Mouse (Mus musculus): ENCODE measurements around the gene Sptbn4. TPM values are rescaled to one million over a fixed set of nuclear protein-coding genes. Genes with fewer than 3 reads are reported as not detected.

Sptbn4 gene
- polyA plus RNA-seq, 1 experiment = 0.09 TPM

GRCm38 (mm10) chr7:27384134-27384533, 63.4 kb downstream of the Sptbn4 start:
- no peak overlapping the region for H3K27ac ChIP-seq (ENCODE audit: insufficient read depth, low read depth, low read length)
- H3K27me3 ChIP-seq (replicated peaks; ENCODE audit: control insufficient read depth, insufficient read depth, low read length) = no peaks in the 10 kb centered on the region
- WGBS = 84% methylated on average over 5 of the region's 5 CpGs
- DNase-seq = no peak
- H3K36me3 ChIP-seq (ENCODE audit: control insufficient read depth, insufficient read depth, low read length) = no peaks in the 10 kb centered on the region
- no peak for TF ChIP-seq CTCF (conservative IDR thresholded peaks at IDR 0.05; ENCODE audit: insufficient read depth, insufficient read length, low read depth, low read length)
- no peak for TF ChIP-seq POLR2A (IDR thresholded peaks at IDR 0.05; ENCODE audit: low read depth, low read length)
- no peak overlapping the region for H3K4me3 ChIP-seq (ENCODE audit: insufficient read depth, low read depth, low read length)
- no peaks in the 10 kb centered on the region for H3K4me1 ChIP-seq (ENCODE audit: control insufficient read depth, insufficient read depth, low read length)

- H3K36me3 ChIP-seq (ENCODE audit: control insufficient read depth, insufficient read depth, low read length) = no peaks in the 10 kb centered on the region
- no peaks in the 10 kb centered on the region for H3K4me1 ChIP-seq (ENCODE audit: control insufficient read depth, insufficient read depth, low read length)
- TF ChIP-seq POLR2A (IDR thresholded peaks at IDR 0.05; ENCODE audit: low read depth, low read length) (no peak), CTCF (conservative IDR thresholded peaks at IDR 0.05; ENCODE audit: insufficient read depth, insufficient read length, low read depth, low read length) (no peak)
- no peak for DNase-seq
- H3K4me3 ChIP-seq (ENCODE audit: insufficient read depth, low read depth, low read length) = no peak overlapping the region
- no peaks in the 10 kb centered on the region for H3K27me3 ChIP-seq (replicated peaks; ENCODE audit: control insufficient read depth, insufficient read depth, low read length)
- WGBS = 94% methylated on average over 1 of the region's 1 CpGs
- no peak overlapping the region for H3K27ac ChIP-seq (ENCODE audit: insufficient read depth, low read depth, low read length)
Measured at GRCm38 (mm10) chr7:27383233-27383632, 64.3 kb downstream of the Sptbn4 start.

GRCm38 (mm10) chr7:27381560-27381959, 65.9 kb downstream of the Sptbn4 start:
- Histone ChIP-seq H3K4me3 (ENCODE audit: insufficient read depth, low read depth, low read length) (no peak overlapping the region), H3K27me3 (replicated peaks; ENCODE audit: control insufficient read depth, insufficient read depth, low read length) (no peaks in the 10 kb centered on the region), H3K27ac (ENCODE audit: insufficient read depth, low read depth, low read length) (no peak overlapping the region), H3K36me3 (ENCODE audit: control insufficient read depth, insufficient read depth, low read length) (no peaks in the 10 kb centered on the region), H3K4me1 (ENCODE audit: control insufficient read depth, insufficient read depth, low read length) (no peaks in the 10 kb centered on the region)
- WGBS = 57% methylated on average over 4 of the region's 4 CpGs
- no peak for TF ChIP-seq POLR2A (IDR thresholded peaks at IDR 0.05; ENCODE audit: low read depth, low read length)
- TF ChIP-seq CTCF (conservative IDR thresholded peaks at IDR 0.05; ENCODE audit: insufficient read depth, insufficient read length, low read depth, low read length) = no peak
- DNase-seq = no peak

GRCm38 (mm10) chr7:27381009-27381408, 66.5 kb downstream of the Sptbn4 start:
- 36% methylated on average over 1 of the region's 1 CpGs for WGBS
- DNase-seq = no peak
- TF ChIP-seq CTCF (conservative IDR thresholded peaks at IDR 0.05; ENCODE audit: insufficient read depth, insufficient read length, low read depth, low read length) = no peak
- no peak for TF ChIP-seq POLR2A (IDR thresholded peaks at IDR 0.05; ENCODE audit: low read depth, low read length)

GRCm38 (mm10) chr7:27379836-27380235, 67.7 kb downstream of the Sptbn4 start:
- Histone ChIP-seq H3K27ac (ENCODE audit: insufficient read depth, low read depth, low read length) (no peak overlapping the region), H3K36me3 (ENCODE audit: control insufficient read depth, insufficient read depth, low read length) (no peaks in the 10 kb centered on the region), H3K27me3 (replicated peaks; ENCODE audit: control insufficient read depth, insufficient read depth, low read length) (no peaks in the 10 kb centered on the region), H3K4me3 (ENCODE audit: insufficient read depth, low read depth, low read length) (no peak overlapping the region), H3K4me1 (ENCODE audit: control insufficient read depth, insufficient read depth, low read length) (no peaks in the 10 kb centered on the region)
- TF ChIP-seq CTCF (conservative IDR thresholded peaks at IDR 0.05; ENCODE audit: insufficient read depth, insufficient read length, low read depth, low read length) (no peak), POLR2A (IDR thresholded peaks at IDR 0.05; ENCODE audit: low read depth, low read length) (no peak)
- 84% methylated on average over 6 of the region's 6 CpGs for WGBS
- no peak for DNase-seq

More at GRCm38 (mm10) chr7:27381009-27381408, 66.5 kb downstream of the Sptbn4 start:
- Histone ChIP-seq H3K27ac (ENCODE audit: insufficient read depth, low read depth, low read length) (no peak overlapping the region), H3K36me3 (ENCODE audit: control insufficient read depth, insufficient read depth, low read length) (no peaks in the 10 kb centered on the region), H3K4me3 (ENCODE audit: insufficient read depth, low read depth, low read length) (no peak overlapping the region), H3K4me1 (ENCODE audit: control insufficient read depth, insufficient read depth, low read length) (no peaks in the 10 kb centered on the region), H3K27me3 (replicated peaks; ENCODE audit: control insufficient read depth, insufficient read depth, low read length) (no peaks in the 10 kb centered on the region)

GRCm38 (mm10) chr7:27378431-27378830, 69.1 kb downstream of the Sptbn4 start:
- peak; percentile 59; the same call in 1 of the 2 replicates for TF ChIP-seq CTCF (conservative IDR thresholded peaks at IDR 0.05; ENCODE audit: insufficient read depth, insufficient read length, low read depth, low read length)
- no peak for TF ChIP-seq POLR2A (IDR thresholded peaks at IDR 0.05; ENCODE audit: low read depth, low read length)
- H3K4me3 ChIP-seq (ENCODE audit: insufficient read depth, low read depth, low read length) = no peak overlapping the region
- no peak overlapping the region for H3K27ac ChIP-seq (ENCODE audit: insufficient read depth, low read depth, low read length)
- H3K27me3 ChIP-seq (replicated peaks; ENCODE audit: control insufficient read depth, insufficient read depth, low read length) = no peaks in the 10 kb centered on the region
- no peaks in the 10 kb centered on the region for H3K36me3 ChIP-seq (ENCODE audit: control insufficient read depth, insufficient read depth, low read length)
- H3K4me1 ChIP-seq (ENCODE audit: control insufficient read depth, insufficient read depth, low read length) = no peaks in the 10 kb centered on the region
- DNase-seq = peak; percentile 36
- WGBS = 20% methylated on average over 4 of the region's 4 CpGs

- no peak for DNase-seq
- H3K4me1 ChIP-seq (ENCODE audit: control insufficient read depth, insufficient read depth, low read length) = no peaks in the 10 kb centered on the region
- H3K27ac ChIP-seq (ENCODE audit: insufficient read depth, low read depth, low read length) = no peak overlapping the region
- TF ChIP-seq CTCF (conservative IDR thresholded peaks at IDR 0.05; ENCODE audit: insufficient read depth, insufficient read length, low read depth, low read length) (no peak), POLR2A (IDR thresholded peaks at IDR 0.05; ENCODE audit: low read depth, low read length) (no peak)
- WGBS = 3% methylated on average over 22 of the region's 22 CpGs
- H3K27me3 ChIP-seq (replicated peaks; ENCODE audit: control insufficient read depth, insufficient read depth, low read length) = no peaks in the 10 kb centered on the region
- H3K4me3 ChIP-seq (ENCODE audit: insufficient read depth, low read depth, low read length) = no peak overlapping the region
- no peaks in the 10 kb centered on the region for H3K36me3 ChIP-seq (ENCODE audit: control insufficient read depth, insufficient read depth, low read length)
Measured at GRCm38 (mm10) chr7:27375274-27375673, 72.2 kb downstream of the Sptbn4 start.
